Mouse (Mus musculus): ENCODE data around the gene Hnrnpul2. TPM values are rescaled to one million over a fixed set of nuclear protein-coding genes. Genes with fewer than 3 reads are reported as not detected.
"Not testable (repeated sequence)": the region's sequence is repeated elsewhere in the genome, so short reads cannot be mapped to it uniquely, and the experiment has no call there.

The Hnrnpul2 gene
- polyA plus RNA-seq, 1 experiment from 2014 or later: 5.3 TPM

GRCm38 (mm10) chr19:8859018-8859417, 39.2 kb downstream of the Hnrnpul2 start:
- H3K4me2 ChIP-seq (ENCODE audit: low read length): no peak overlapping the region
- WGBS: 20% methylated on average over 1 of the region's 1 CpGs
- H3K9me3 ChIP-seq (replicated peaks; ENCODE audit: control insufficient read depth, low read length, poor library complexity, severe bottlenecking): no peaks in the 10 kb centered on the region
- H3K4me3 ChIP-seq (ENCODE audit: low read depth, low read length): no peak overlapping the region
- H3K27ac ChIP-seq (ENCODE audit: low read length): no peak overlapping the region
- no peaks in the 10 kb centered on the region for H3K27me3 ChIP-seq (ENCODE audit: control insufficient read depth, insufficient read depth, low read depth, low read length)
- no peaks in the 10 kb centered on the region for H3K36me3 ChIP-seq (ENCODE audit: control insufficient read depth, insufficient read depth, low read length)
- H3K9ac ChIP-seq (ENCODE audit: low read depth, low read length): no peak overlapping the region
- H3K4me1 ChIP-seq (ENCODE audit: control insufficient read depth, insufficient read depth, low read length): no peaks in the 10 kb centered on the region
- no peak for ATAC-seq

- Histone ChIP-seq H3K36me3 (ENCODE audit: control insufficient read depth, insufficient read depth, low read length) (no peaks in the 10 kb centered on the region), H3K9me3 (replicated peaks; ENCODE audit: control insufficient read depth, low read length, poor library complexity, severe bottlenecking) (no peaks in the 10 kb centered on the region), H3K4me3 (ENCODE audit: low read depth, low read length) (no peak overlapping the region), H3K27ac (ENCODE audit: low read length) (no peak overlapping the region), H3K4me2 (ENCODE audit: low read length) (no peak overlapping the region), H3K9ac (ENCODE audit: low read depth, low read length) (no peak overlapping the region), H3K27me3 (ENCODE audit: control insufficient read depth, insufficient read depth, low read depth, low read length) (no peaks in the 10 kb centered on the region), H3K4me1 (ENCODE audit: control insufficient read depth, insufficient read depth, low read length) (no peaks in the 10 kb centered on the region)
- ATAC-seq: no peak
- 89% methylated on average over 6 of the region's 6 CpGs for WGBS
Measured at GRCm38 (mm10) chr19:8864265-8864664, 44.5 kb downstream of the Hnrnpul2 start.

GRCm38 (mm10) chr19:8870381-8870780, 50.6 kb downstream of the Hnrnpul2 start:
- H3K4me3 ChIP-seq (ENCODE audit: low read depth, low read length): peak overlapping the region; percentile 88

GRCm38 (mm10) chr19:8870838-8871237, 51.0 kb downstream of the Hnrnpul2 start:
- Histone ChIP-seq H3K4me1 (ENCODE audit: control insufficient read depth, insufficient read depth, low read length) (peaks cover 12% of the 10 kb centered on the region), H3K27ac (ENCODE audit: low read length) (peak overlapping the region; percentile 81), H3K4me2 (ENCODE audit: low read length) (peak overlapping the region; percentile 55), H3K9ac (ENCODE audit: low read depth, low read length) (peak overlapping the region; percentile 97), H3K27me3 (ENCODE audit: control insufficient read depth, insufficient read depth, low read depth, low read length) (no peaks in the 10 kb centered on the region), H3K4me3 (ENCODE audit: low read depth, low read length) (peak overlapping the region; percentile 88), H3K36me3 (ENCODE audit: control insufficient read depth, insufficient read depth, low read length) (peaks cover 6% of the 10 kb centered on the region; the same call in 1 of the 2 replicates), H3K9me3 (replicated peaks; ENCODE audit: control insufficient read depth, low read length, poor library complexity, severe bottlenecking) (no peaks in the 10 kb centered on the region)
- peak; percentile 61 for ATAC-seq
- 61% methylated on average over 9 of the region's 9 CpGs for WGBS

More at GRCm38 (mm10) chr19:8870381-8870780, 50.6 kb downstream of the Hnrnpul2 start:
- H3K4me1 ChIP-seq (ENCODE audit: control insufficient read depth, insufficient read depth, low read length): peaks cover 12% of the 10 kb centered on the region
- not testable (repeated sequence) for H3K4me2 ChIP-seq (ENCODE audit: low read length); ATAC-seq; H3K36me3 ChIP-seq (ENCODE audit: control insufficient read depth, insufficient read depth, low read length); H3K9me3 ChIP-seq (replicated peaks; ENCODE audit: control insufficient read depth, low read length, poor library complexity, severe bottlenecking); H3K27ac ChIP-seq (ENCODE audit: low read length); H3K9ac ChIP-seq (ENCODE audit: low read depth, low read length); H3K27me3 ChIP-seq (ENCODE audit: control insufficient read depth, insufficient read depth, low read depth, low read length)
- 76% methylated on average over 3 of the region's 3 CpGs for WGBS

GRCm38 (mm10) chr19:8871267-8872186, 51.7 kb downstream of the Hnrnpul2 start, which contains the start of gene Ubxn1:
TSS of gene Ubxn1 (plus strand) at chr19:8871496.
- Histone ChIP-seq H3K27me3 (ENCODE audit: control insufficient read depth, insufficient read depth, low read depth, low read length) (no peaks in the 10 kb centered on the region), H3K4me2 (ENCODE audit: low read length) (peak within 1 kb of the TSS; percentile 95), H3K27ac (ENCODE audit: low read length) (peak within 1 kb of the TSS; percentile 81), H3K4me3 (ENCODE audit: low read depth, low read length) (peak within 1 kb of the TSS; percentile 88), H3K4me1 (ENCODE audit: control insufficient read depth, insufficient read depth, low read length) (peaks cover 12% of the 10 kb centered on the region), H3K9ac (ENCODE audit: low read depth, low read length) (peak within 1 kb of the TSS; percentile 97), H3K36me3 (ENCODE audit: control insufficient read depth, insufficient read depth, low read length) (peaks cover 6% of the 10 kb centered on the region; the same call in 1 of the 2 replicates), H3K9me3 (replicated peaks; ENCODE audit: control insufficient read depth, low read length, poor library complexity, severe bottlenecking) (no peaks in the 10 kb centered on the region)
- ATAC-seq: peak; percentile 98
- 1% methylated on average over 54 of the region's 59 CpGs for WGBS

GRCm38 (mm10) chr19:8872266-8872840, 52.5 kb downstream of the Hnrnpul2 start:
- Histone ChIP-seq H3K4me3 (ENCODE audit: low read depth, low read length) (peak overlapping the region; percentile 88), H3K27me3 (ENCODE audit: control insufficient read depth, insufficient read depth, low read depth, low read length) (no peaks in the 10 kb centered on the region), H3K27ac (ENCODE audit: low read length) (no peak overlapping the region), H3K36me3 (ENCODE audit: control insufficient read depth, insufficient read depth, low read length) (peaks cover 6% of the 10 kb centered on the region; the same call in 1 of the 2 replicates), H3K9me3 (replicated peaks; ENCODE audit: control insufficient read depth, low read length, poor library complexity, severe bottlenecking) (no peaks in the 10 kb centered on the region), H3K9ac (ENCODE audit: low read depth, low read length) (peak overlapping the region; percentile 97), H3K4me1 (ENCODE audit: control insufficient read depth, insufficient read depth, low read length) (peaks cover 12% of the 10 kb centered on the region), H3K4me2 (ENCODE audit: low read length) (peak overlapping the region; percentile 95)
- 0 out of 2 replicates have a peak, but pooled peaks have one; percentile 9 for ATAC-seq
- WGBS: 84% methylated on average over 10 of the region's 10 CpGs

- no peak overlapping the region for H3K27ac ChIP-seq (ENCODE audit: low read length)
- H3K4me1 ChIP-seq (ENCODE audit: control insufficient read depth, insufficient read depth, low read length): peaks cover 20% of the 10 kb centered on the region
- no peak overlapping the region for H3K9ac ChIP-seq (ENCODE audit: low read depth, low read length)
- no peak overlapping the region for H3K4me2 ChIP-seq (ENCODE audit: low read length)
- no peaks in the 10 kb centered on the region for H3K27me3 ChIP-seq (ENCODE audit: control insufficient read depth, insufficient read depth, low read depth, low read length)
- ATAC-seq: no peak
- H3K36me3 ChIP-seq (ENCODE audit: control insufficient read depth, insufficient read depth, low read length): peaks cover 6% of the 10 kb centered on the region; the same call in 1 of the 2 replicates
- H3K9me3 ChIP-seq (replicated peaks; ENCODE audit: control insufficient read depth, low read length, poor library complexity, severe bottlenecking): no peaks in the 10 kb centered on the region
- no peak overlapping the region for H3K4me3 ChIP-seq (ENCODE audit: low read depth, low read length)
- 95% methylated on average over 7 of the region's 7 CpGs for WGBS
Measured at GRCm38 (mm10) chr19:8875031-8875430, 55.2 kb downstream of the Hnrnpul2 start.

GRCm38 (mm10) chr19:8880311-8881033, 60.7 kb downstream of the Hnrnpul2 start, which contains the start of gene Uqcc3:
TSS of gene Uqcc3 (minus strand) at chr19:8880923.
- peaks cover 11% of the 10 kb centered on the region for H3K4me1 ChIP-seq (ENCODE audit: control insufficient read depth, insufficient read depth, low read length)
- H3K27ac ChIP-seq (ENCODE audit: low read length): peak within 1 kb of the TSS; percentile 85
- H3K4me2 ChIP-seq (ENCODE audit: low read length): peak within 1 kb of the TSS; percentile 89
- H3K27me3 ChIP-seq (ENCODE audit: control insufficient read depth, insufficient read depth, low read depth, low read length): no peaks in the 10 kb centered on the region
- H3K9me3 ChIP-seq (replicated peaks; ENCODE audit: control insufficient read depth, low read length, poor library complexity, severe bottlenecking): no peaks in the 10 kb centered on the region
- H3K36me3 ChIP-seq (ENCODE audit: control insufficient read depth, insufficient read depth, low read length): no peaks in the 10 kb centered on the region; the same call in 1 of the 2 replicates
- peak within 1 kb of the TSS; percentile 92 for H3K9ac ChIP-seq (ENCODE audit: low read depth, low read length)
- H3K4me3 ChIP-seq (ENCODE audit: low read depth, low read length): peak within 1 kb of the TSS; percentile 77
- ATAC-seq: peak; percentile 97
- under 1% methylated on average over 42 of the region's 42 CpGs for WGBS
